Mouse (Mus musculus) gastrocnemius, postnatal 4 days (tissue): ENCODE data around the gene Trim6. TPM values are rescaled to one million over a fixed set of nuclear protein-coding genes. Genes with fewer than 3 reads are reported as not detected.
"Not testable (repeated sequence)": the region's sequence is repeated elsewhere in the genome, so short reads cannot be mapped to it uniquely, and the experiment has no call there.

ENCODE experiments used
- DNase-seq, 2 experiments: peaks; one replicate each; pipeline ENCODE4 v3.0.0; 2021 to 2022; ENCODE audit warnings: low spot score in 2 of 2, mixed read lengths in 2 of 2
- long read RNA-seq, 2 experiments: library from polyadenylated mRNA; stranded (forward); transcript quantifications; one replicate each; pipeline ENCODE4 v2.0.0; 2021
- total RNA-seq, 2 experiments: library from RNA; stranded (reverse); gene quantifications; 2 replicates each; pipeline ENCODE4 v1.2.3; 2021

The Trim6 gene
- 1 to 10 TPM in 1 of 2 experiments, under 1 TPM in 1; 0.57 to 1.3 TPM for total RNA-seq
- long read RNA-seq, experiment 1, result 0 reads
- long read RNA-seq, experiment 2, partial matches to known transcripts, result 0 of 1 reads
- long read RNA-seq, experiment 2, other reads (novel, unspliced or antisense), result 0 of 1 reads

DNA sequence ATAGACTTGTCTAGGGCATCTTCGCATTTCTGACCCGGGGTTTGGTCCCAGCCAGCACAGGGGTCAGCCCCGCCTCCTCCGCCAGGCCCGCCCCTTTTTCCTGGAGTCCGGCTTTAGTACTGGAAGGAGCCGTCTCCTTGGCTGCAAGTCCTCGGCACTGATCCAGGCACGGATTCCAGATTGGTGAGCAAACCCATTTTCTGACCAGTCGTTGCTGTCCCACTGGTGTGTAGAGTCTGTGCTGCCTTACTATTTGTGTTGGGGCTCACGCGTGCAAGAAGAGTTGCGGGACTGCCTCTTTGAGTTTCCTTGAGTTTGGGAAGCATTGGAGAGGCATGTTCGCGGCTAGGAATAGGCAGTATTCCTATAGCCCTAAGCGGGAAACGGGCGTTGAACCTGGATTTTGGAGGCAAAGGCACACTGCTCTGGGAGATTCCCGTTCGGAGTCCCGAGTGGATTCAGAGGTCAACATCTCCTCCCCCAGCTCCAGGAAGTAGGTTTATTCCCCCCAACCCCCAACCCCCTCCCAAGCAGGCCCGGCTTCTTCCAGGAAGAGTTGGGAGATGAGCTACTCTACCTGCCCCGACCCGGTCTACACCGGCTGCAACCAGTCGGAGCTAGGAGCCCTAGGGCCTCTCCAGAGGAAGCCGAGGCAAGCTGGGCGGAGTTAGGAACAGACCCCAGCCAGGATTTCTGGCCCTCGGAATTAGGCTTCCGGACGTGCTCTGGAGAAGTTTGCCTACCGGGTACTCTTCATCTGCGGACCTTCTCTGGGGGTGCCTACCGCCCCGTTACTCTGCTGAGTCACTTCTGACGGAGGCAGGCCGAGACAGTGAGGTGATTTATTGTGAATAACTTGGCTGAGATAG is at the start of gene Trim6:
TSS of gene Trim6 (plus strand) at position 93 of the 869 bp plus-strand sequence.
- peak; percentile 53 to 82 for DNase-seq

DNA sequence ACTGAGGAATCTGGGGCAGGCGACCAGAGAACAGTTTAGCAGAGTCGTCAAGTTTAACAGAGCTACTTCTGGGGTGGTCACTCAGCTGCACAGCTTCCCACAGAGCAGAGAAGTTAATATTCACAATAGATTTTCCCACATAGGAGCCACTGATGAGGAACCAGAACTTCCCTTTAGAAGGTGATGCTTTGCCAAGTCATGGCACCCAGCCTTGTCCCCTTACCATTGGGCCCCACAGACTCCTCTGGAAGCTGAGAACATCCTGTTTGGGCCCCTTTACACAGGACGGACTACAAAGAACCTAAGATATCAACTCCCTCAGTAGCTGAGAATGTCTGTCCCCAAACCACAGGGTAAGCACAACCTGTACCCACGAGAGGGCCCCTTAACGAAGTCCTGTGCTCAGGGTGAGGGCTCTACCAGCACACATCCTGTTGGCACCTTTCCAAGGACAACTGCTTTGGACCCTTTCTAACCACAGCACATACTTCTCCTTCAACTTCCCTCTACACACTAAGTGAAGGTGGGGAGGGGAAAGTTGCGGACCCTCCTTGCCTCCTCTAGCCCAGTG is 48.9 kb upstream of the Trim6 start:
- DNase-seq, result no peak

DNA sequence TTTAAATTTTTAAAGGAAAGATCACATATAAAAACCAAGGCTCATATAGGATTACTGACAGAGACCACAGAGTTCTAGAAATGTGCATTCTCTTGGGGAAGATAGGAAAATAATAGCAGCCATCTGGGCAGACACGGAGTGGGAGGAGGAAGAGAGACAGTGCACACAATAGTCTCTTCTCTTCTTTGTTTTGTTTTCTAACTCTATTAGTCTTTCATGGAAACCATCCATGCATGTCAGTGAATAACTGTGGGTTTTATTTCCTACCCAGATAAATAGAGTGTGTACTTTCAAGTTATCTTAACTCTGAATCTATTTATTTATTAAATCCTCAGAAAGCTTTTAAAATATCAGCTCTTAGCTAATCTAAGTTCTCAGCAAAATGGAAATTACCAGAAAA is 43.5 kb upstream of the Trim6 start:
- DNase-seq, result no peak

DNA sequence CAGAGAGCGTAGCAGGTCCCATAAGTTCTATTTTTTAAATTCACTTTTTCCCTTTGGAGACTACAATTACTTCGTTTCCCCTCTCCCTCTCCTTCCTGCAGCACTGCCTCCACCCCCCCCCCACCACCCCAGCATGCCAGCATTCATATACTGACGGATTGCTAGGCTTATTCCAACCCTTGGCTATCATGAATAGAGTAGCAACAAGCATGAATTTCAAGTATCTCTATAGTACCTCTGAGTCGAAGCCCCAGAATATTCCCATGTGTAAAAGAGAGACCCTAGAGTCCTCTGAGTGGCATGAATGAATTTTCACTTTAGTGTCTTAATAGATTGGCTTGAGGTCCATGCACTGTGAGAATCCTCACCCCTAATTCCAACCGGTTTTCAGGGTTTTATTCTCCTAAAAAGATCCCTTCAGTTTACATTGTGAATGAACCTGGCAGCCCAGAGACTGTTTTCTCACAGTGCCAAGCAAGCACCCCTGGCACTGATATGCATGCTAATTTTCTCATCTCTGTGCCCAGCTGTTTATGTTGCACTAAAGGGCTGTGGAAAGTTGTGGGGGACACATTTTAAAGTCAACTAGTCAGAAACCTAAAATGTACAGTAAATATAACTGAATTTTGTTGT is 40.1 kb upstream of the Trim6 start:
- no peak for DNase-seq

DNA sequence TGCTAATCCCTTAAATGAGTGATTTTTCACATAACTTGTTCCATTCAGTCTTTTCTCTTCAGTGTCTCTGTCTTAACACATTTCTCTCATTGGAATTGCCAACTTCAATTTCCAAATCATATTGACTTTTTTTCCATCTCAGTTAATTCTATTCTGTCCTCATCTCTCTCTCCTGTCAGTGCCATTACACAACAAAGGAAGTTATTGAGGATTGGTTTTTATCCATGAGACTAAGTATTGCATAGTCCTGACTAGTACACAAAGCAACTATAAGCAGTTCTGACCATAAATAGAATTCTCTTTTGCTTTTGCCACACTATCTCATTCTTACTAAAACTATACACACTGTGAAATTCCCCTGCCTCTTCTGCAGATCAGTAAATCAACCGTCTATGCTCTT is 39.5 kb upstream of the Trim6 start:
- no peak for DNase-seq

DNA sequence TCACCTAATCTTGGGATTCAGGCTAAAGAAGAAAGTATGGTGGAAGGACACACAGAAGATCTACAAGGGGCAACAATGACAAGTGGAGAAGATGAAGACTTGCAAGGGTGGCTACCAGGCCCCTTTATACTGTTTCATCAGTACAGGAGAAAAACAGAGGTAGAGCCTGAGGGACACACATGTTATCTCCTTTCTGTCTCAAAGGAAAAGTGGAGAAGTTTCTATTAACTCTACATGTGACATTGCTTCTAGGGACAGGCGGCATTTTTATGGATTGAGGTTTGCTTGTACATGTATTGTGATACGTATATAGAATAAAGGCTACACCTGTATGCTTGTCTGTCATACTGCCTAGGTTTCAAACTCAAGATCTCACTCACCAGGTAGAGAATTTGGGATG is 35.3 kb upstream of the Trim6 start, which contains the start of gene Olfr648:
TSS of gene Olfr648 (minus strand) at position 101 of the 400 bp plus-strand sequence.
- DNase-seq, result no peak

DNA sequence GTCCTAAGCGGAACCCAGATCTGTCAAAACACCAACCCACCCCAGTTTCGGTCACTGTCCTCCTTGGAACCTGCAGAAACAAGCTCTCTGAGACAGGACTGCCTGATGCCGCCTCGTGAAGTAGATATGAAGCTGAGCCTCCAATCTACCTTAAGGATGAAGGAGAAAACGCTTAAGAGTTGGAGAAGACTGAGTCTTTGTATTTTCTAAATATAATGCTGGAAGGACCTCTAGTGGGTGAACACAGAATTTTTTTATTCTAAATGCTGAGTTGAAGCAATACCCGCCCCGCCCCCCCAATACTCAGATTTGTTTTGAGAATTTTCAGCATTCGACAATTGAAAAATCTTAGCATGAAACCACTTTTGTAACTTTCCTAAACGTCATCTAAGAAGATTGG is 27.3 kb upstream of the Trim6 start:
- no peak for DNase-seq

DNA sequence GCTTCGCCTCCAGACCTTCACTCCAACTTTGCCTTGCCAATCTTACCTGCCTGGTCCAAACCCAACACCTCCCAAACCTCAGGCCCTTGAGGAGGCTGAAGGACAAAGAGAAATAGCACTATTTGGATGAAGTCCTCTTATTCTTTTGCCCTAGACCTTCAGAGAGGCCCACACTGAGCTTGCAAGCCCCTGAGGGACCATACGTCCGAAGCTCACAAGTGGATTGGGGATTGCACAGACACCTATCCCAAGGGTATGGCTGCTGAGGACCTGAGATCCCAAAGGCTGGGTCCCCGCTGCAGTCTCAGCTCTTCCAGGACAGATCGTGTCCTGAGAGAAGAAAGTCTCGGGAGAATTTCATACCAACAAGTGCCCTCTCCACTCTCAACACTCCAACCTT is 22.7 kb upstream of the Trim6 start, which contains the start of gene Olfr649:
TSS of gene Olfr649 (minus strand) at position 101 of the 400 bp plus-strand sequence.
- DNase-seq, result no peak

DNA sequence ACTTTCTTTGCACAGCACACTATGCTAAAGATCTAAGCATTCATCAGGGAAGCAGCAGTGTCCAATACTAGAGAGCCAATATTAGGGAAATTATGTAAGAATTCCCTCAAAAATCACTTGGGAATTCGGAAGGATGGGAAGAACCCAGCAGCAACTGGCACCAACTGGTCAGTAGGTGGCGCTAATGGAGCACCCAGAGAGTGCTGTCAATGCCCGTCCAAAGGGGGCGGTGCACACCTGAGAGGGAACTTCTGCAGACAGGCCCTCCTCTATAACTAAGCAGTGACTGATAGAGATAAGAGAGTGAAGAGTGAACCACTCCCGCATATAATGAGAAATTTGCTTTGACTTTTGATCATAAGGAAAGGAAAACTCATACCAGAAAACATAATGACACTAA is 18.8 kb upstream of the Trim6 start:
- peak; percentile 23 to 54 for DNase-seq

DNA sequence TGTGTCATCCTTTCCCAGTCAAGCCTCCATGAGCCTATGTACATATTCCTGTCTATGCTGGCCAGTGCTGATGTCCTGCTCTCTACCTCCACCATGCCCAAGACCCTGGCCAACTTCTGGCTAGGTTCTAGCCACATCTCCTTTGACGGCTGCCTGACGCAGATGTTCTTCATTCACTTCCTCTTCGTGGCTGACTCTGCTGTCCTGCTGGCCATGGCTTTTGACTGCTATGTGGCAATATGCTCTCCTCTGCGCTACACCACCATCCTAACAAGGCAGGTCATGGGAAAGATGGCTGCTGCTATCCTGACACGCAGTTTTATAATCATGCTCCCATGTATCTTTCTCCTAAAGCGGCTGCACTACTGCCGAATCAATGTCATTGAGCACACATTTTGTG is 12.4 kb upstream of the Trim6 start:
- no peak for DNase-seq

DNA sequence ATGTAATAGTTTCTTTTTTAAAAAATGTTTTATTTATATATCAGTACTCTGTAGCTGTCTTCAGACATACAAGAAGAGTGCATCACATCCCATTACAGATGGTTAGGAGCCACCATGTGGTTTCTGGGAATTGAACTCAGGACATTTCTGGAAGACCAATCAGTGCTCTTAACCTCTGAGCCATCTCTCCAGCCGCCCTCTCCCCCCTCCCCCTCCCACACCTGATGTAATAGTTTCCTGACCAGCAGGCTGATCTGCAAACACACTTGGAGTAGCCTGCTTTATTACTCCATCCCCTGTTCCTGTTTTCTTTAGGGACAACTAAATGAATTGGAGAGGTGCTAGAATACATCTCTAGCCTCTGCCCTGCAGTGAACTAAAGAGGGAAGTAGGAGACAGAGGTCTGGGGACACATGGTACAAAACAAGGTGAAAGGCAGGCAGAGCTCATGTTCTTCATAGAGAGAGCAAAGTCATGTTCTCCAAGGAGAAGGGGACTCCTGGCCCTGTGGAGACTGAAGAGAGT is 2.5 kb upstream of the Trim6 start:
- DNase-seq, result no peak

DNA sequence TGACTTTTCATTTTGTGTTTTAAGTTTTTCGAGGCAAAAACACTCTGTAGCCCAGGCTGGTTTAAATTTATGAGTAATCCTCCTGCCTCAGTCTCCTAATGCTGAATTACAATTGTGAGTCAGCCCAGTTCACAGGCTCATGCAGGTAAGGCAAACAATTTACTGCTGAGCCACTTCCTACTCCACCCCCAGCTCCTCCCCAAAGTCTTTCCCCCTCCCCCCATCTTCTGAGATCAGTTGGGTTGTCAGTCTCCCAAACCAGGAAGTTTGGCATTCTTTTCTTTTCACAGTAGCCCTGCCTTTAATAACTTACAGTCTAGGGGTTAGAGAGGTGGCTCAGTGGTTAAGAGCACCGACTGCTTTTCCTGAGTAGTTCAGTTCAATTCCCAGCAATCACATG is 712 bp upstream of the Trim6 start:
- no peak for DNase-seq

DNA sequence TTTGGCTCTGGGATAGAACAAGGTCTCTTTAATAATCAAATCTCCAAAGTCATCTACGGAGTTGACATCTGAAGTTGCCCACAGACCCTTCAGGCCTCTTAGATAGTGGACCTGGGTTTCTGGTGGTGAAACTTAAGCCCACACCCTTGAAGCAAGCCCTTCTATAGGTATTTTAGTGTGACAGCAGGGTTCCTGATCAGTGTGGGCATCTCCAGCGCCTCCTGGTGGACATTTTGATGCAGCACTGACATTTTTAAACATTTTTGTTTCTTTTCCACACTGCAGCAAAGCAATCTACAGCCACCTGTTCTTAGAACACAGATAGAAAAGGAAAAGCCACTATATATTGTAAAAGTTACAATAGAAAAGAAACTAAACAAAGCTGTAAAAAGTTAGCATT is 12.6 kb downstream of the Trim6 start:
- DNase-seq, result no peak

DNA sequence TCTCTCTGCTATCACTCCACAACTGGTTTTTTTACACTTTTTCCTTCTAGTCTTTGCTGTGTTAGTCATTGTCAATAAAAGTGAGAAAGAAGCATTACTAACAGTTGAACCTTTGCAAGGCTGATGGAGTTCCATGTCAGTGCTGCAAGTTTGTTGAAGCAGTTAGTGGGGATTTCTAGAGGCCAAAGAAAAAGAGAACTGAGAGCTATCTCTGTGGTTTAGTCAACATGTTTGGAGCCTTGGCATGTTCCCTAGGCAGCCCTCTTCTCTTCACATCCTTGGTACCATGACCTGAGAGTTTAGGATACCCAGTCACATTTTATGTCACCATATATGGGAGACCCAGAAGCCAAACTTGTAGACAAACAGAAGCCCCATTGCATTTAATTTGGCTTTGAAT is 22.3 kb downstream of the Trim6 start:
- DNase-seq, result no peak

DNA sequence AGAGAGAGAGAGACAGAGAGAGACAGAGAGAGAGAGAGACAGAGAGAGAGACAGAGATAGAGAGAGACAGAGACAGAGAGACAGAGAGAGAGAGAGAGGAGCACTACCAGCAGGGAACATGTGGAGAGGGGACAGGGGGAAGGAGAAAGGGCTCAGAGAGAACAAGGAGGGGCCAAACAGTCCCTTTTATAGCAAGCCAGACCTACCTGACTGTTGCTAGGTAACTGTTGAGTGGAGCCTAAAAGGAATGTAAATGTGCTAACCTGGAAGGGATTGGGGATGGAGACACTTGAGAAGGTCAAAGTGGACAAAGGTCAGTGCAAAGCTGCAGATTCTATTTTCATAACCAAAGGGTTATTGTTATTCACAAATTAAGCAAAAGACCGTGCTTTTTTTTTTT is 25.0 kb downstream of the Trim6 start:
- no peak for DNase-seq

DNA sequence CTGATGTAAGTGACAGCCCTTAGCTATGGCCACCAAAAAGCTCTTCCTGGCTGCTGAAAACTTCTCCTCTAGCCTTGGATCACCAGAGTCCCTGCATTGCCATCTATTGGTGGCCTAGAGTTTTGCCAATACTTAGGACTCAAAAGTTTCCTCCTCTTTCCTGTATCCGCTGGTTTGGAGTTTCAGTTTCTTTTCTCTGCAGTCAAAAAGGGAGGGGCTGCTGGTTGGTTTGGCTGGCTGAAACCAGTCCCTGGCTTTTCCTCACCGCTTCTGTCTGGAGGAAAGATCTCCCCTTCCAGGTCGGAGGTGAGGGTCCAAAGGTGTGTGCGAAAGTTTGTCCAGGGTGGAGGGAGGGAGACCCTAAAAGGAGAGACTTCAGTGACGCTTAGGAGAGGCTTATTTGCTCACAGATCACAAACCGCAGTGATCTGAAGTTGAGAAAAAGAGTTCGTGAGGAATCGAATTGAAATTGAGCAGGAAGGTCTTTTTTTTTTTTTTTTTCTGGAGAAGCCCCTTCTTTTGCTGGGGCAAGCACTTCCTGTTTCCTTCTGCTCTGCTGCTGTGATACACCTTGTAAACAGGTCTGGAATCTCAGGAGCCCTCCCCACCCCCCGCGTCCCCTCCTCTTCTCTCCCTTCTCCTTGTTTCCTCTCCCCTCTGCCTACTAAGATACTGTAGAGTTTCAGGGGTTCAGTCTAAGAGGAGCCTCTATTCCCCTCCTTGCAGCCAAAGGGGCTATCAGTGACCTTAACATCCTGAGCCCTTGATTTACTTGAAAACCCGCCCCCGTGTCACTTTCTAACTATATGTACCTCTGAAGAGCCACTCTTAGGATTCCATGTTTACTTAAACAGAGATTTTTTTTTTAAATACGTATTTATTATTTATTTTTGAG is 25.9 kb downstream of the Trim6 start, which contains the start of gene Trim34a:
TSS of gene Trim34a (plus strand) at position 171 of the 895 bp plus-strand sequence.
- DNase-seq, result peak in 1 of 2 experiments; percentile 23

DNA sequence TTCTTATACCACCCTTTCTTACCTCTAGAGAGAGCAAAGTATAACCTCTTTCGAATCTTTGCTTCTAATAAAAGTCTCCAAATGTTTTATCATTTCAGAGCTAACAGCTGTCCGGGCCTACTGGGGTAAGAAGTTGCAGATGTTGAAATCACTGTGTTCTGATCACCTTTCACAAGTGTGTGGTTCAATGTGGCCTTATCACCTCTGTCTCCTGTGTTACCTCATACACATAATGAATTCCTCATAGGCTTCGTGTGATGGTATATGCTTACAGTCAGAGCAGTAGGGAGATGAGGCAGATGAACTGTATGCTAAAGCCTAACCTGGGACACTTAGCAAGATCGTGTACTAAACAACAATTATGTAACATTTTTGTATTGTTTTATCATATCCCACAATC is 41.8 kb downstream of the Trim6 start:
- not testable (repeated sequence) for DNase-seq

DNA sequence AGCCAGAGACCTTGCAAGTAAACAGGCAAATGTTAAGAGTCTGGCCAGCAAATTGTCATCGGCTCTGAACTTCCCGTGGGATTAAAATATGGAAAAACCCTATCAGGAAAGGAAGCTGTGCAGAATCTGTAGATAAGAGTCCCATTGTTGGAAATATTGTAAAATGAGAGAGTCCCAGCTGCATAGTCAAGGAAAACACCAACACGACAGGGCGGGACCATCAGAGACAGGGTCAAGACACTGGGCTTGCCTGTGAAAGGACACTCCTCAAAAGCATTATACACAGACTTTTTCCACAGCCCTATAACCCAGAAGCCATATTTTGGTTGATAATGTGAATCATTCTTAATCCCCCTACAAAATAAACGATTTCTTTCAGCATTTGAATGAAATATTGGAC is 46.7 kb downstream of the Trim6 start:
- not testable (repeated sequence) for DNase-seq

DNA sequence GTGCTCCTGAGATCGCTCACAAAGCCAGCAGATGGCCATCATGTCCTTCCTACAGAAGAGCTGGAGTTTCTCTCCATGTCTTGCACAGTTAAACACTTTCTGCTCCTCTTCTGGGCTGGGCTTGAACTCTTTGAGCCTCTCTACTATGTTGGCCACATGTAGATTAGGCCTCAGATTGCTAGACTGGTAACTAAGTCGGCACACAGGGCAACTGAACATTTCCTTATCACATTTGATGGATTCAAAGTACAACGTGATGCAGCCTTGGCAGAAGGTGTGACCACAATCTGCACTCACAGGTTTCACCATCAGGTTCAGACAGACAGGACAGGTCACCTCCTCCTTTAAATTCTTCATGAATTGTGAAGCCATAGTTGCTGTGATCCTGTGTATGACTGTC is 60.8 kb downstream of the Trim6 start:
- DNase-seq, result not testable (repeated sequence)
